Mouse (Mus musculus) lung, embryonic 16.5 days (tissue): Measurements from ENCODE around the gene Dnajc2. TPM values are rescaled to one million over a fixed set of nuclear protein-coding genes. Genes with fewer than 3 reads are reported as not detected.

Source experiments
- ATAC-seq: fragments of 200-750 bp; cut with Nextera tagmentation; 2 replicates; pipeline ENCODE4 v1.8.0; 2017; ENCODE audit warnings: low read depth, mild to moderate bottlenecking, moderate library complexity
- H3K27ac ChIP-seq: fragments of 300-500 bp; sonication (generic); 2 replicates; pipeline ENCODE4 v1.5.1; 2014; ENCODE audit warnings: mild to moderate bottlenecking, control low read depth, low read length
- H3K27me3 ChIP-seq: fragments of 300-500 bp; sonication (generic); 2 replicates; pipeline ENCODE4 v1.6.1; 2014; ENCODE audit warnings: low read depth, low read length, mixed read lengths; ENCODE audit not compliant: control insufficient read depth, insufficient read depth
- H3K36me3 ChIP-seq: fragments of 300-500 bp; sonication (generic); 2 replicates; pipeline ENCODE4 v1.6.1; 2014; ENCODE audit warnings: low read length; ENCODE audit not compliant: control insufficient read depth, insufficient read depth
- H3K4me1 ChIP-seq: fragments of 300-500 bp; sonication (generic); replicated peaks from 2 replicates; pipeline ENCODE4 v1.6.1; 2014; ENCODE audit warnings: low read length, mixed read lengths; ENCODE audit not compliant: control insufficient read depth, insufficient read depth
- H3K4me2 ChIP-seq: fragments of 300-500 bp; sonication (generic); 2 replicates; pipeline ENCODE4 v1.6.1; 2014; ENCODE audit warnings: low read depth, low read length, control low read depth
- H3K4me3 ChIP-seq: fragments of 300-500 bp; sonication (generic); 2 replicates; pipeline ENCODE4 v1.5.1; 2014; ENCODE audit warnings: mild to moderate bottlenecking, low read length, control low read depth
- H3K9ac ChIP-seq: fragments of 300-500 bp; sonication (generic); 2 replicates; pipeline ENCODE4 v1.6.1; 2014; ENCODE audit warnings: low read length, control low read depth
- H3K9me3 ChIP-seq: fragments of 300-500 bp; sonication (generic); 2 replicates; pipeline ENCODE4 v1.6.1; 2016; ENCODE audit warnings: low read length; ENCODE audit not compliant: control insufficient read depth
- WGBS: fragments of 180-500 bp; shearing (Covaris S2); extraction: QIAGEN DNeasy Blood & Tissue Kit; methylation state at CpG from one replicate; pipeline ENCODE4 v1.1.7; 2014; 5-methylcytosine and 5-hydroxymethylcytosine counted together
- polyA plus RNA-seq: library from polyadenylated mRNA; unstranded; fragments of >200 nt; fragmentation: Nextera tagmentation; extraction: Ambion mirVana; gene quantifications from 2 replicates; pipeline ENCODE4 v1.2.1, GENCODE M21; 2015

The Dnajc2 gene
- polyA plus RNA-seq, 1 experiment from 2014 or later, result 55.1 TPM

DNA sequence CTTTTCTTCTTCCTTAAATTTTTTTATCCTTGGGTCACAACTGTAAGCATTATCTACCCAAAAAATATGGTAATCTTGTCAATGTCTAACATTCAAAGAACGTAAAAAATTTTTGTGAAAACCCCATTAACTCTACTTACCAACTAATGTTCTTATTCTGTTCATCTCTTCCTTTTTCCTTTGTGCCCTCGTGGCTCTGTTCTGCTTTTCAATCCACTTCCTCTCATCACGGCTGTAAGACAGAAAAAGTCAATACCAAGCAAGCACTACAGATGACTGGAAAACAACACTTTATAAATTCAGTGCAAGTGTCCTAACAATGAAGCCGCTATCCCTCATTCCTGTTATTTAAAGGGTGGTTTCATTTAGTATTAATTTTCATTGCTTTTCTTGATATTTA, 16.5 kb downstream of the Dnajc2 start:
- ATAC-seq, result no peak
- Histone ChIP-seq H3K4me3 (no peak overlapping the region), H3K9ac (no peak overlapping the region), H3K4me1 (no peaks in the 10 kb centered on the region), H3K36me3 (peaks cover 47% of the 10 kb centered on the region), H3K27ac (no peak overlapping the region), H3K4me2 (no peak overlapping the region), H3K27me3 (no peaks in the 10 kb centered on the region), H3K9me3 (no peaks in the 10 kb centered on the region)
- 82% methylated on average over 4 of the region's 4 CpGs for WGBS

- Histone ChIP-seq H3K9me3 (no peaks in the 10 kb centered on the region), H3K4me1 (no peaks in the 10 kb centered on the region), H3K9ac (no peak overlapping the region), H3K27ac (no peak overlapping the region), H3K36me3 (peaks cover 64% of the 10 kb centered on the region), H3K27me3 (no peaks in the 10 kb centered on the region), H3K4me3 (no peak overlapping the region), H3K4me2 (no peak overlapping the region)
- no peak for ATAC-seq
- 98% methylated on average over 6 of the region's 8 CpGs for WGBS
Measured at GRCm38 (mm10) chr5:21745966-21746365, 39.1 kb downstream of the Dnajc2 start.

DNA sequence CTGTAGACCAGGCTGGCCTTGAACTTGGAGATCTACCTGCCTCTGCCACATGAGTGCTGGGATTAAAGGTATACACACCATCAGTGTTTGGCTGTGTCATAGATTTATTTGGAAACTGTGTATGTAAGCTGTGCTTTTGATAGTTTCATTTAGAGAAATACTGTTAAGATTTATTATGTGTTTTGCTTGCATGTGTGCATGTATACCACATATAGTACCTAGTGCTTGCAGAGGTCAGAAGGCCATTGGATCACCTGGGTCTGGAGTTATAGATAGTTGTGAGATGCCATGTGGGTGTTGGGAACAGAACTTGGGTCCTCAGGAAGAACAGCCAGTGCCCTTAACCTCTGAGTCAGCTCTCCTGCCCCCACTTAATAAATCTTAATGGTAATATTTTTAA, 40.4 kb downstream of the Dnajc2 start:
- Histone ChIP-seq H3K4me1 (no peaks in the 10 kb centered on the region), H3K4me3 (no peak overlapping the region), H3K9me3 (no peaks in the 10 kb centered on the region), H3K4me2 (no peak overlapping the region), H3K27ac (no peak overlapping the region), H3K27me3 (no peaks in the 10 kb centered on the region), H3K36me3 (peaks cover 72% of the 10 kb centered on the region), H3K9ac (no peak overlapping the region)
- ATAC-seq, result no peak

DNA sequence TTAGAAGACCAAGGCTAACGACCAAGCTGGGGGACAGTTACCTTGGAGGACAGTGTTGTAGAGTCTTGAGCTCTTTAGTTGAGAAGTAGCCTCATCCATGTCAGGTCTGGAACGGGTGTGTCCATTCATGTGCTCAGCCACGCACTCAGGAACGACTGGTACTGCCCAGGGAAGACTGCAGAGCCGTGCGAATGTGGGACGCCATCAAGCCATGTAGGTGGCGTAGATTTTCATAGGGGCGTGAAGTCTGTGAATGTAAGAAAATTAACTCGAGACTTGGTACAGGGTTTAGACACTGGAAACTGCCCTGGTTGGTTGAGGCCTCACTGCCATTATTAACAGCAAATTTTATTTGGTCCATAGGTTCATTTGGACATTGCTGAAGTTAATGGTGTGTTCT, 41.4 kb downstream of the Dnajc2 start:
- no peaks in the 10 kb centered on the region for H3K9me3 ChIP-seq
- H3K27ac ChIP-seq, result no peak overlapping the region
- no peaks in the 10 kb centered on the region for H3K27me3 ChIP-seq
- H3K9ac ChIP-seq, result no peak overlapping the region
- no peak overlapping the region for H3K4me3 ChIP-seq
- ATAC-seq, result no peak
- no peaks in the 10 kb centered on the region for H3K4me1 ChIP-seq
- WGBS, result 95% methylated on average over 10 of the region's 10 CpGs
- H3K36me3 ChIP-seq, result peaks cover 64% of the 10 kb centered on the region
- H3K4me2 ChIP-seq, result no peak overlapping the region

DNA sequence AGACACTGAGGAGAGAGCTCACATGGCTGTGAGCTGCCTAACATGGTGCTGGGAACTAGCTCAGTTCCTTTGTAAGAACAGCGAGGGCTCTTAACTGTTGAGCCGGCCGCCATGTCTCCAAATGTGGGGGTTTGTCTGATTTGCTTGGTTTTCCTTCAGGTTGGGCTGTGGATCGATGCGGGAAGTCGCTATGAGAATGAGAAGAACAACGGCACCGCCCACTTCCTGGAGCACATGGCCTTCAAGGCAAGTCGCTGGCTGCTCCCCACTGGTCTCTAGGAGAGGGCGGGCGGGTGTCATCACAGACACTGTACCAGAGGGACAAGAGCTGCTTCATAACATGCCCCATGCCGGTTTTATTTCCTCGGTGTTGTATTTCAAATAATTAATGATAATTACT, 45.2 kb downstream of the Dnajc2 start:
- H3K4me2 ChIP-seq, result no peak overlapping the region
- no peak overlapping the region for H3K9ac ChIP-seq
- ATAC-seq, result no peak
- no peak overlapping the region for H3K4me3 ChIP-seq
- H3K27me3 ChIP-seq, result no peaks in the 10 kb centered on the region
- no peak overlapping the region for H3K27ac ChIP-seq
- H3K4me1 ChIP-seq, result peaks cover 7% of the 10 kb centered on the region
- WGBS, result 82% methylated on average over 13 of the region's 13 CpGs
- H3K36me3 ChIP-seq, result peaks cover 42% of the 10 kb centered on the region
- H3K9me3 ChIP-seq, result no peaks in the 10 kb centered on the region

- Histone ChIP-seq H3K4me1 (peaks cover 7% of the 10 kb centered on the region), H3K4me3 (no peak overlapping the region), H3K27ac (no peak overlapping the region), H3K27me3 (no peaks in the 10 kb centered on the region), H3K9ac (no peak overlapping the region), H3K4me2 (no peak overlapping the region), H3K36me3 (peaks cover 34% of the 10 kb centered on the region), H3K9me3 (no peaks in the 10 kb centered on the region)
- WGBS, result 79% methylated on average over 11 of the region's 11 CpGs
- ATAC-seq, result no peak
Measured at GRCm38 (mm10) chr5:21739120-21739519, 45.9 kb downstream of the Dnajc2 start.

DNA sequence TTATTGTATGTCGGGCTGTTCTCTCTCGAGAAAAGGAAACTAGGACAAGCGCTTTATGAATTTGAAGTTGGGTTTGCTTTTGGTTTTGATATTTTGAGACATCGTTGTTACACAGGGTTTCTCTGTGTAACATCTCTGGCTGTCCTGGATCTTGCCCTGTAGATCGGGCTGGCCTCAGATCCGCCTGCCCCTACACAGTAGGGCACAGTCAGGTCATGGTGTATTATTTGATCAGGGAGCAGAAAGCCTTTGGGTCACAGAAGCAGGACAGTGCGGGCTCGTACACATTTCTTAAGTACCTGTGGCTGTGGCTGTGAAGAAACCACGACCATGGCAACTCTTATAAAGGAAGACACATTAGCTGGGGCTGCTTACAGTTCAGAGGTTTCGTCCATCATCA, 47.4 kb downstream of the Dnajc2 start:
- no peak for ATAC-seq
- peaks cover 20% of the 10 kb centered on the region; the same call in 1 of the 2 replicates for H3K36me3 ChIP-seq
- peaks cover 7% of the 10 kb centered on the region for H3K4me1 ChIP-seq
- H3K4me2 ChIP-seq, result peak overlapping the region; percentile 71
- no peak overlapping the region for H3K27ac ChIP-seq
- peak overlapping the region; percentile 89 for H3K9ac ChIP-seq
- no peaks in the 10 kb centered on the region for H3K9me3 ChIP-seq
- WGBS, result 14% methylated on average over 10 of the region's 10 CpGs
- no peaks in the 10 kb centered on the region for H3K27me3 ChIP-seq
- peak overlapping the region; percentile 91 for H3K4me3 ChIP-seq

DNA sequence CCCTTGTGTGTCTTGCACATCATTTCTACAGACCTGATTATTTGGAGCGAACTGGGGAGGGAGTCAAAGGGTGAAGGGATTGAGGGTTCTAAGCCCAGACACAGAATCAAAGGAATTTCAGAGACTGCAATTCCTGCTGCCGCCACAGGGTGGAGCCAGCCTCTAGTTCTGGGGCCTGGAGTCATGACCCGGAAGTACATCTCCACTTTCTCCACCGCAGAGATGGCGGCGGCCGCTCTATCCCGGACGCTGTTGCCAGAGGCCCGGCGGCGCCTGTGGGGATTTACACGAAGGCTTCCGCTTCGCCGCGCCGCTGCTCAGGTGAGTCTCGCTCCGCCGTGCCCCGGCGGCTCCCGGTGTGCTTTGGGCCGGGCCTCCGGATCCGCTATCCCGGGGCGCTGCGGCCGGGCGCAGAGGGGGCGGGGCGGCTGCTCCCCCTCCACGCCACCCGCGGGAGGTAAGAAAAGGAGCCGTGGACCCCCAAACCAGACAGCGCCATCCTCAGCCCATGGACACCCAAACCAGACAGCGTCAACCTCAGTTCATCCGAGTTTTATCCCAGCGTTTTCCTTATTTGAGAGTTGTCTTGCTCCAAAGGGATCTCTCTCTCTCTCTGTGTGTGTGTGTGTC, 48.0 kb downstream of the Dnajc2 start, which contains the start of gene Pmpcb:
Pmpcb (plus strand) TSS at position 186 of the 630 bp plus-strand sequence.
- Histone ChIP-seq H3K27ac (peak within 1 kb of the TSS; percentile 66), H3K4me2 (peak within 1 kb of the TSS; percentile 71), H3K36me3 (peaks cover 17% of the 10 kb centered on the region; the same call in 1 of the 2 replicates), H3K4me3 (peak within 1 kb of the TSS; percentile 91), H3K9ac (peak within 1 kb of the TSS; percentile 89), H3K27me3 (no peaks in the 10 kb centered on the region), H3K9me3 (no peaks in the 10 kb centered on the region), H3K4me1 (peaks cover 7% of the 10 kb centered on the region)
- peak; percentile 89 for ATAC-seq
- WGBS, result under 1% methylated on average over 32 of the region's 42 CpGs

- Histone ChIP-seq H3K9me3 (no peaks in the 10 kb centered on the region), H3K27me3 (no peaks in the 10 kb centered on the region), H3K4me3 (no peak overlapping the region), H3K4me2 (no peak overlapping the region), H3K9ac (no peak overlapping the region), H3K4me1 (peaks cover 7% of the 10 kb centered on the region), H3K27ac (no peak overlapping the region), H3K36me3 (peaks cover 9% of the 10 kb centered on the region; the same call in 1 of the 2 replicates)
- WGBS, result 83% methylated on average over 11 of the region's 11 CpGs
- no peak for ATAC-seq
Measured at GRCm38 (mm10) chr5:21736046-21736445, 49.0 kb downstream of the Dnajc2 start.
